Mouse (Mus musculus) testis, adult 2 months (tissue): ENCODE data around the gene Gm7029. TPM values are rescaled to one million over a fixed set of nuclear protein-coding genes. Genes with fewer than 3 reads are reported as not detected.

Experiments used
- H3K27ac ChIP-seq: fragments of 200-500 bp; 2 replicates; pipeline ENCODE4 v1.5.1; 2012; ENCODE audit warnings: low read depth, low read length; ENCODE audit not compliant: control insufficient read depth, insufficient read depth
- H3K27me3 ChIP-seq: fragments of 200-500 bp; 2 replicates; pipeline ENCODE4 v1.6.1; 2012; ENCODE audit warnings: mild to moderate bottlenecking, low read length, moderate library complexity; ENCODE audit not compliant: control insufficient read depth, insufficient read depth
- H3K36me3 ChIP-seq: fragments of 200-500 bp; 2 replicates; pipeline ENCODE4 v1.6.1; 2012; ENCODE audit warnings: mild to moderate bottlenecking, low read length; ENCODE audit not compliant: control insufficient read depth, insufficient read depth
- H3K4me1 ChIP-seq: fragments of 200-500 bp; 2 replicates; pipeline ENCODE4 v1.6.1; 2012; ENCODE audit warnings: low read length; ENCODE audit not compliant: control insufficient read depth, insufficient read depth
- H3K4me3 ChIP-seq: fragments of 200-500 bp; 2 replicates; pipeline ENCODE4 v1.5.1; 2012; ENCODE audit warnings: low read depth, mild to moderate bottlenecking, low read length, moderate library complexity, mixed read lengths; ENCODE audit not compliant: control insufficient read depth
- CTCF ChIP-seq: fragments of 200-500 bp; IDR thresholded peaks from 2 replicates; pipeline ENCODE4 v1.5.1; 2012; ENCODE audit warnings: low read depth, mild to moderate bottlenecking, inconsistent platforms, low read length, moderate library complexity; ENCODE audit not compliant: control insufficient read depth, insufficient read depth, insufficient replicate concordance
- POLR2A ChIP-seq: fragments of 200-500 bp; IDR thresholded peaks from 2 replicates; pipeline ENCODE4 v1.6.1; 2012; ENCODE audit warnings: low read depth, mild to moderate bottlenecking, inconsistent platforms, low read length, moderate library complexity; ENCODE audit not compliant: control insufficient read depth
- polyA plus RNA-seq: library from polyadenylated mRNA; depleted of rRNA; stranded (reverse); fragments of >200 nt; gene quantifications from 2 replicates; pipeline ENCODE4 v1.2.3, GENCODE M21; 2012

Gm7029 gene
- polyA plus RNA-seq, 1 experiment: not detected

- Histone ChIP-seq H3K36me3 (peaks cover 10% of the 10 kb centered on the region), H3K4me1 (peaks cover 19% of the 10 kb centered on the region), H3K4me3 (peak overlapping the region; percentile 85), H3K27ac (peak overlapping the region; percentile 62), H3K27me3 (no peaks in the 10 kb centered on the region)
- no peak for TF ChIP-seq POLR2A
Measured at GRCm38 (mm10) chr17:33908331-33909076, 34.9 kb downstream of the Gm7029 start.

- Histone ChIP-seq H3K27me3 (no peaks in the 10 kb centered on the region), H3K27ac (peak within 1 kb of the TSS; percentile 88), H3K36me3 (peaks cover 10% of the 10 kb centered on the region), H3K4me1 (peaks cover 19% of the 10 kb centered on the region), H3K4me3 (peak within 1 kb of the TSS; percentile 85)
- peak; percentile 80 for TF ChIP-seq POLR2A
- no peak for TF ChIP-seq CTCF
Measured at GRCm38 (mm10) chr17:33909077-33909868, 35.6 kb downstream of the Gm7029 start, which contains the start of gene Daxx. Gene Daxx (plus strand): TSS chr17:33909414.

GRCm38 (mm10) chr17:33909869-33910250, 36.2 kb downstream of the Gm7029 start:
- Histone ChIP-seq H3K4me3 (peak overlapping the region; percentile 85), H3K36me3 (peaks cover 12% of the 10 kb centered on the region), H3K27me3 (no peaks in the 10 kb centered on the region), H3K4me1 (peaks cover 19% of the 10 kb centered on the region), H3K27ac (peak overlapping the region; percentile 88)
- TF ChIP-seq CTCF: no peak
- peak; percentile 36; the same call in 1 of the 2 replicates for TF ChIP-seq POLR2A

- Histone ChIP-seq H3K27ac (peak overlapping the region; percentile 88), H3K27me3 (no peaks in the 10 kb centered on the region), H3K4me3 (peak overlapping the region; percentile 85), H3K36me3 (peaks cover 14% of the 10 kb centered on the region), H3K4me1 (peaks cover 23% of the 10 kb centered on the region)
- TF ChIP-seq CTCF: no peak
- TF ChIP-seq POLR2A: no peak
Measured at GRCm38 (mm10) chr17:33910346-33911051, 36.9 kb downstream of the Gm7029 start.

- Histone ChIP-seq H3K27ac (peak overlapping the region; percentile 67), H3K4me1 (peaks cover 23% of the 10 kb centered on the region), H3K4me3 (peak overlapping the region; percentile 85), H3K27me3 (no peaks in the 10 kb centered on the region), H3K36me3 (peaks cover 14% of the 10 kb centered on the region)
- TF ChIP-seq CTCF (no peak), POLR2A (no peak)
Measured at GRCm38 (mm10) chr17:33911052-33911812, 37.6 kb downstream of the Gm7029 start.

GRCm38 (mm10) chr17:33911813-33912414, 38.3 kb downstream of the Gm7029 start:
- Histone ChIP-seq H3K27me3 (no peaks in the 10 kb centered on the region), H3K4me1 (peaks cover 26% of the 10 kb centered on the region), H3K36me3 (peaks cover 14% of the 10 kb centered on the region), H3K4me3 (peak overlapping the region; percentile 85), H3K27ac (peak overlapping the region; percentile 67)
- TF ChIP-seq POLR2A (no peak), CTCF (no peak)
